Mouse (Mus musculus) CH12.LX (cell line): ENCODE data around the gene Gm37240. TPM values are rescaled to one million over a fixed set of nuclear protein-coding genes. Genes with fewer than 3 reads are reported as not detected.

ENCODE experiments used
- DNase-seq: peaks from one replicate; pipeline ENCODE4 v3.0.0-alpha.2; 2013; ENCODE audit errors: extremely low read depth
- H3K27ac ChIP-seq: 2 replicates; pipeline ENCODE4 v1.5.1; 2012; ENCODE audit warnings: low read depth, mild to moderate bottlenecking, control low read depth, moderate library complexity; ENCODE audit not compliant: insufficient read depth
- H3K27me3 ChIP-seq: replicated peaks from 2 replicates; pipeline ENCODE3; 2012; ENCODE audit warnings: inconsistent platforms
- H3K36me3 ChIP-seq, 2 experiments: replicated peaks in 1 of 2; 2 replicates each; pipeline versions ENCODE3 to v1.6.1; 2012; ENCODE audit warnings: inconsistent platforms in 1 of 2, low read length in 1 of 2, mild to moderate bottlenecking in 1 of 2, mixed read lengths in 1 of 2, moderate library complexity in 1 of 2; ENCODE audit not compliant: control insufficient read depth in 1 of 2, insufficient read depth in 1 of 2
- H3K4me1 ChIP-seq, 2 experiments: 2 replicates each; pipeline ENCODE4 v1.6.1; 2012; ENCODE audit warnings: inconsistent platforms in 1 of 2, moderate library complexity in 1 of 2; ENCODE audit not compliant: insufficient read depth in 2 of 2, control insufficient read depth in 1 of 2
- H3K4me2 ChIP-seq: 2 replicates; pipeline ENCODE4 v1.6.1; 2012; ENCODE audit warnings: low read depth, mild to moderate bottlenecking, control low read depth; ENCODE audit not compliant: poor library complexity, insufficient read depth, severe bottlenecking
- H3K4me3 ChIP-seq, 3 experiments: fragments of 150-350 bp in 1 of 3; sonication (generic) in 1 of 3; replicated peaks in 1 of 3; 2 replicates each; pipeline versions ENCODE3 to v1.5.1; 2011 to 2012; ENCODE audit warnings: low read depth in 2 of 3, low read length in 2 of 3, mild to moderate bottlenecking in 2 of 3, moderate library complexity in 2 of 3, control low read depth in 1 of 3, improper control_type of control experiment in 1 of 3, inconsistent platforms in 1 of 3, mixed read lengths in 1 of 3; ENCODE audit not compliant: poor library complexity in 1 of 3
- H3K79me2 ChIP-seq: replicated peaks from 2 replicates; pipeline ENCODE4 v1.6.1; 2012; ENCODE audit warnings: mild to moderate bottlenecking, moderate library complexity; ENCODE audit not compliant: control insufficient read depth, poor library complexity, insufficient read depth, severe bottlenecking; ENCODE audit errors: extremely low read depth
- H3K9ac ChIP-seq: 2 replicates; pipeline ENCODE4 v1.6.1; 2012; ENCODE audit warnings: low read depth, mild to moderate bottlenecking, control low read depth, moderate library complexity; ENCODE audit not compliant: insufficient read depth
- H3K9me3 ChIP-seq: replicated peaks from 2 replicates; pipeline ENCODE3; 2012; ENCODE audit warnings: low read length, inconsistent platforms, mixed read lengths
- CHD1 ChIP-seq: IDR thresholded peaks from 2 replicates; pipeline ENCODE4 v1.6.1; 2012; ENCODE audit warnings: low read depth, low read length, improper control_type of control experiment, inconsistent platforms
- EP300 ChIP-seq: IDR thresholded peaks from 2 replicates; pipeline ENCODE4 v1.6.1; 2011; ENCODE audit warnings: low read length, improper control_type of control experiment
- ETS1 ChIP-seq: conservative IDR thresholded peaks from 2 replicates; pipeline ENCODE4 v1.6.1; 2012; ENCODE audit warnings: low read depth, mild to moderate bottlenecking, inconsistent platforms, low read length, improper control_type of control experiment, moderate library complexity
- HCFC1 ChIP-seq: IDR thresholded peaks from 2 replicates; pipeline ENCODE4 v1.6.1; 2012; ENCODE audit warnings: low read depth, mild to moderate bottlenecking, inconsistent platforms, low read length, improper control_type of control experiment
- JUN ChIP-seq: IDR thresholded peaks from 2 replicates; pipeline ENCODE4 v1.6.1; 2011; ENCODE audit warnings: low read depth, mild to moderate bottlenecking, low read length, improper control_type of control experiment, moderate library complexity; ENCODE audit not compliant: insufficient read depth
- KAT2A ChIP-seq: IDR thresholded peaks from 2 replicates; pipeline ENCODE4 v1.6.1; 2012; ENCODE audit warnings: low read length, improper control_type of control experiment, inconsistent platforms; ENCODE audit not compliant: insufficient replicate concordance
- MXI1 ChIP-seq: IDR thresholded peaks from 2 replicates; pipeline ENCODE4 v1.6.1; 2011; ENCODE audit warnings: mild to moderate bottlenecking, low read depth, low read length, improper control_type of control experiment
- MYC ChIP-seq: IDR thresholded peaks from 2 replicates; pipeline ENCODE4 v1.6.1; 2011; ENCODE audit warnings: low read depth, mild to moderate bottlenecking, improper control_type of control experiment, low read length
- NELFE ChIP-seq: IDR thresholded peaks from 2 replicates; pipeline ENCODE4 v1.6.1; 2011; ENCODE audit warnings: low read depth, low read length, improper control_type of control experiment
- NRF1 ChIP-seq: IDR thresholded peaks from 2 replicates; pipeline ENCODE4 v1.6.1; 2014; ENCODE audit warnings: low read depth, mild to moderate bottlenecking, inconsistent platforms, low read length, improper control_type of control experiment, moderate library complexity
- PAX5 ChIP-seq: IDR thresholded peaks from 2 replicates; pipeline ENCODE4 v1.6.1; 2012; ENCODE audit warnings: low read length, inconsistent platforms, mixed read lengths
- POLR2A ChIP-seq: IDR thresholded peaks from 2 replicates; pipeline ENCODE4 v1.6.1; 2011; ENCODE audit warnings: low read depth, mild to moderate bottlenecking, improper control_type of control experiment, low read length
- POLR2AphosphoS2 ChIP-seq: IDR thresholded peaks from 2 replicates; pipeline ENCODE4 v1.6.1; 2011; ENCODE audit warnings: low read depth, low read length, improper control_type of control experiment
- SIN3A ChIP-seq: IDR thresholded peaks from 2 replicates; pipeline ENCODE4 v1.6.1; 2012; ENCODE audit warnings: low read length, improper control_type of control experiment, inconsistent platforms
- SMC3 ChIP-seq: IDR thresholded peaks from 2 replicates; pipeline ENCODE4 v1.6.1; 2011; ENCODE audit warnings: low read depth, low read length, improper control_type of control experiment
- TCF12 ChIP-seq: IDR thresholded peaks from 2 replicates; pipeline ENCODE4 v1.6.1; 2014; ENCODE audit warnings: low read depth, mild to moderate bottlenecking, inconsistent platforms, low read length, improper control_type of control experiment
- USF1 ChIP-seq: IDR thresholded peaks from 2 replicates; pipeline ENCODE4 v1.6.1; 2014; ENCODE audit warnings: low read depth, mild to moderate bottlenecking, inconsistent platforms, low read length, improper control_type of control experiment
- ZKSCAN1 ChIP-seq: IDR thresholded peaks from 2 replicates; pipeline ENCODE4 v1.6.1; 2012; ENCODE audit warnings: low read depth, inconsistent platforms, low read length, improper control_type of control experiment, borderline replicate concordance
- ZNF384 ChIP-seq: IDR thresholded peaks from 2 replicates; pipeline ENCODE4 v1.6.1; 2012; ENCODE audit warnings: low read depth, low read length, improper control_type of control experiment, inconsistent platforms
- dilution Hi-C: fragments of 300-500 bp; cut with MboI; formaldehyde crosslinking; loops from 2 replicates; pipeline ENCODE4 v1.14.3; 2020; ENCODE audit warnings: low sequenced_read_pairs; ENCODE audit not compliant: extremely low pct_unique_long_range_greater_than_20kb, extremely low pct_ligation_motif_present
- in situ Hi-C: fragments of 300-500 bp; cut with MboI; formaldehyde crosslinking; loops from 3 replicates; pipeline ENCODE4 v1.14.3; 2019; ENCODE audit warnings: low sequenced_read_pairs, low pct_ligation_motif_present, low pct_unique_long_range_greater_than_20kb, mixed read lengths
- polyA plus RNA-seq: library from polyadenylated mRNA; unstranded; fragments of >175 nt; gene quantifications from 2 replicates; pipeline ENCODE4 v1.2.1, GENCODE M21; 2012; ENCODE audit warnings: low read depth; ENCODE audit not compliant: insufficient read length
- total RNA-seq, 2 experiments: library from RNA; depleted of rRNA; stranded (reverse); fragments of 300-350 nt in 1 of 2; fragments of >200 nt in 1 of 2; gene quantifications; 2 replicates each; pipeline ENCODE4 v1.2.3; 2012 to 2014

The Gm37240 gene
- total and polyA plus RNA-seq, 3 experiments: 0.08 to 0.19 (median 0.14) TPM

- Histone ChIP-seq H3K9me3 (no peaks in the 10 kb centered on the region), H3K79me2 (no peaks in the 10 kb centered on the region), H3K4me1 (no peaks in the 10 kb centered on the region)
- in situ Hi-C loops: no loop called here
- no peak for DNase-seq
- TF ChIP-seq NRF1 (no peak), CHD1 (no peak), MYC (no peak), EP300 (no peak), ZNF384 (no peak), POLR2AphosphoS2 (no peak), ETS1 (no peak), KAT2A (no peak), USF1 (no peak), POLR2A (no peak), SMC3 (no peak)
- TF ChIP-seq, all 38 proteins: peak for 0
- no peak overlapping the region for H3K4me3 ChIP-seq
- H3K4me2 ChIP-seq: no peak overlapping the region
- no peaks in the 10 kb centered on the region for H3K27me3 ChIP-seq
- H3K36me3 ChIP-seq: no peaks in the 10 kb centered on the region
- no peak overlapping the region for H3K9ac ChIP-seq
- dilution Hi-C loops: no loop called here
- H3K27ac ChIP-seq: no peak overlapping the region
These were observed 548.6 kb downstream of the Gm37240 start for GRCm38 (mm10) chr3:85338755-85339095.

- H3K79me2 ChIP-seq: no peaks in the 10 kb centered on the region
- H3K9ac ChIP-seq: no peak overlapping the region
- no peak for DNase-seq
- TF ChIP-seq JUN (no peak), PAX5 (no peak), POLR2AphosphoS2 (no peak), MXI1 (no peak)
- H3K36me3 ChIP-seq: no peaks in the 10 kb centered on the region
- in situ Hi-C loops (no loop called here), dilution Hi-C loops (no loop called here)
- no peak overlapping the region for H3K4me3 ChIP-seq
- H3K4me2 ChIP-seq: no peak overlapping the region
- no peaks in the 10 kb centered on the region for H3K9me3 ChIP-seq
- H3K27me3 ChIP-seq: no peaks in the 10 kb centered on the region
- no peak overlapping the region for H3K27ac ChIP-seq
- H3K4me1 ChIP-seq: no peaks in the 10 kb centered on the region
These were observed 549.2 kb downstream of the Gm37240 start for GRCm38 (mm10) chr3:85337881-85338754.

GRCm38 (mm10) chr3:85335517-85335916 is 551.8 kb downstream of the Gm37240 start:
- Histone ChIP-seq H3K9me3 (no peaks in the 10 kb centered on the region), H3K27ac (no peak overlapping the region), H3K4me3 (no peak overlapping the region), H3K9ac (no peak overlapping the region), H3K36me3 (no peaks in the 10 kb centered on the region), H3K79me2 (no peaks in the 10 kb centered on the region), H3K4me1 (no peaks in the 10 kb centered on the region), H3K27me3 (no peaks in the 10 kb centered on the region), H3K4me2 (no peak overlapping the region)
- no peak for DNase-seq
- in situ Hi-C loops (no loop called here), dilution Hi-C loops (no loop called here)
- TF ChIP-seq SIN3A (no peak), ZKSCAN1 (no peak), TCF12 (no peak), CHD1 (no peak), HCFC1 (no peak), NELFE (no peak)
